Mouse (Mus musculus): ENCODE measurements around the gene Rngtt. TPM values are rescaled to one million over a fixed set of nuclear protein-coding genes. Genes with fewer than 3 reads are reported as not detected.

The Rngtt gene
- 11.9 and 12.2 TPM in 2 replicates for polyA plus RNA-seq (2012; rRNA removed)

GRCm38 (mm10) chr4:33309764-33310757 is at the start of gene Rngtt:
TSS of gene Rngtt (plus strand) at chr4:33310311.

GRCm38 (mm10) chr4:33290002-33290401 is 20.1 kb upstream of the Rngtt start, which contains the start of gene Pnrc1:
TSS of gene Pnrc1 (minus strand) at chr4:33290163.

Other genes with a start within 250 kb of the Rngtt start
- gene Gabrr2, start 247.3 kb upstream of the Rngtt start, polyA plus RNA-seq (2012; rRNA removed), result 0.37 and 0.58 TPM in 2 replicates
- 0.40 and 0.49 TPM in 2 replicates for gene Gabrr1, start 177.8 kb upstream of the Rngtt start, polyA plus RNA-seq (2012; rRNA removed)
- gene Pm20d2, start 120.6 kb upstream of the Rngtt start, polyA plus RNA-seq (2012; rRNA removed), result 4.8 and 4.9 TPM in 2 replicates
- 48.0 and 48.4 TPM in 2 replicates for gene Srsf12, start 101.3 kb upstream of the Rngtt start, polyA plus RNA-seq (2012; rRNA removed)
- 38.3 and 43.9 TPM in 2 replicates for gene Pnrc1, start 20.1 kb upstream of the Rngtt start, polyA plus RNA-seq (2012; rRNA removed)